Comparison of ENCODE assay signal across 30 mouse cellular contexts in the genomic region with DNA sequence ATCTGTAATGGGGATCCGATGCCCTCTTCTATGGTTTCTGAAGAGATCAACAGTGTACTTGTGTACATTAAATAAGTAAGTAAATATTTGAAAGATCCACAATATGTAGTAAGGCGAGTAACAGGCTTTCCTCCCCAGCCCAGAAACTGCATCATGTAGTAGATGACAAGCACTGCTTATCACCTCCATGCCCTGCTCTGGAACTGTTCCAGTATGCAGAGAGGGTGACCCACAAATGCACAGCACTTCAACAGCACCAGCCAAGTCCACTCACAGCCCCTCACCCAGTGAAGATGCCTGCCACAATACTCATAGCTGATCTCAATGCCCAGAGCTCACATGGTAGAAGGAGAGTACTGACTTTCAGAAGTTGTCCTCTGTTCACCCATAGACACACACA. TPM values are rescaled to one million over a fixed set of nuclear protein-coding genes. Genes with fewer than 3 reads are reported as not detected.
DNase-seq lines count a peak whose midpoint lies in the region; ATAC-seq and TF ChIP-seq lines count a peak whose summit lies in the region.
"Had no signal": no experiment of that assay in that cellular context is flagged by ENCODE, and none has a peak within 500 bp of the region (broad histone marks: within the 10 kb centered on the region; RNA-seq: fewer than 3 reads in every experiment).

No protein-coding gene starts in this region.

- intact Hi-C loops in left cerebral cortex, adult 2 months (cut with DNase I) = no loop called here

- H3K9me3 ChIP-seq in heart, embryonic 13.5 days = no peaks in the 10 kb centered on the region
- H3K9me3 ChIP-seq in heart, postnatal 0 days (replicated peaks; ENCODE audit: control insufficient read depth, low read length) = no peaks in the 10 kb centered on the region
- no peaks in the 10 kb centered on the region for H3K9me3 ChIP-seq in heart, embryonic 11.5 days (replicated peaks; ENCODE audit: control insufficient read depth, low read length)
- H3K9me3 ChIP-seq: embryonic facial prominence, embryonic 10.5 days; embryonic facial prominence, embryonic 13.5 days; forebrain, embryonic 10.5 days; forebrain, embryonic 13.5 days; G1E; hindbrain, embryonic 12.5 days; hindbrain, embryonic 15.5 days had no signal

- peaks cover 53% of the 10 kb centered on the region for H3K36me3 ChIP-seq in heart, embryonic 13.5 days
- H3K36me3 ChIP-seq in heart, postnatal 0 days (replicated peaks; ENCODE audit: control insufficient read depth, insufficient read depth, low read length) = peaks cover 41% of the 10 kb centered on the region
- peaks cover 25% of the 10 kb centered on the region for H3K36me3 ChIP-seq in heart, embryonic 11.5 days (ENCODE audit: control insufficient read depth, insufficient read depth, low read length)

- H3K4me2 ChIP-seq in heart, embryonic 13.5 days = no peak overlapping the region
- no peak overlapping the region for H3K4me2 ChIP-seq in heart, postnatal 0 days (ENCODE audit: low read depth, low read length)
- H3K4me2 ChIP-seq in heart, embryonic 11.5 days = no peak overlapping the region
- H3K4me2 ChIP-seq: embryonic facial prominence, embryonic 13.5 days; forebrain, embryonic 13.5 days; hindbrain, embryonic 12.5 days; hindbrain, embryonic 15.5 days had no signal

- no peak for TF ChIP-seq CTCF in heart, postnatal 0 days (IDR thresholded peaks at IDR 0.05; ENCODE audit: low read depth)
- TF ChIP-seq CTCF in left cerebral cortex, adult 2 months (IDR thresholded peaks at IDR 0.05) = no peak

- WGBS in heart, embryonic 13.5 days = 72% methylated on average over 2 of the region's 2 CpGs
- 66% methylated on average over 2 of the region's 2 CpGs for WGBS in heart, postnatal 0 days
- WGBS in heart, embryonic 11.5 days (ENCODE audit: insufficient replicate concordance) = 85% methylated on average over 2 of the region's 2 CpGs

- TF ChIP-seq EP300 in heart, postnatal 0 days (IDR thresholded peaks at IDR 0.05; ENCODE audit: low read depth) = no peak

- no peaks in the 10 kb centered on the region for H3K27me3 ChIP-seq in heart, embryonic 13.5 days (replicated peaks)
- no peaks in the 10 kb centered on the region for H3K27me3 ChIP-seq in heart, postnatal 0 days (ENCODE audit: control insufficient read depth, insufficient read depth, low read length)
- H3K27me3 ChIP-seq in heart, embryonic 11.5 days (ENCODE audit: control insufficient read depth, insufficient read depth, low read length) = no peaks in the 10 kb centered on the region
- H3K27me3 ChIP-seq: CH12.LX; embryonic facial prominence, embryonic 13.5 days; forebrain, embryonic 13.5 days; hindbrain, embryonic 12.5 days; hindbrain, embryonic 15.5 days had no signal

- no peak for DNase-seq in heart, adult 11 months
- DNase-seq in heart, postnatal 0 days (ENCODE audit: low spot score) = peak; percentile 13
- DNase-seq in left cerebral cortex, adult 2 months (ENCODE audit: extremely low spot score in 1 of 2, low spot score in 2 of 2) = no peak
- DNase-seq: adrenal gland, adult 8-10 months; adrenal gland, postnatal 25 days; B cell, adult 2 months; cerebellum, adult 11-12 months; cerebellum, adult 8-10 months; cerebellum, postnatal 10 days; cerebellum, postnatal 36 days; embryo, embryonic 11 days; gastrocnemius, postnatal 10 days; gastrocnemius, postnatal 36 days had no signal

- H3K4me1 ChIP-seq in heart, embryonic 13.5 days = peaks cover 36% of the 10 kb centered on the region
- peaks cover 12% of the 10 kb centered on the region; the same call in 1 of the 2 replicates for H3K4me1 ChIP-seq in heart, postnatal 0 days (ENCODE audit: control insufficient read depth, insufficient read depth)
- peaks cover 9% of the 10 kb centered on the region for H3K4me1 ChIP-seq in heart, embryonic 11.5 days (ENCODE audit: control insufficient read depth, insufficient read depth, low read length)
- H3K4me1 ChIP-seq: forebrain, embryonic 13.5 days; hindbrain, embryonic 12.5 days; hindbrain, embryonic 15.5 days had no signal

- no peak overlapping the region for H3K4me3 ChIP-seq in heart, embryonic 13.5 days
- H3K4me3 ChIP-seq in heart, postnatal 0 days (ENCODE audit: low read depth, low read length) = no peak overlapping the region
- H3K4me3 ChIP-seq in heart, embryonic 11.5 days (ENCODE audit: low read depth, low read length) = no peak overlapping the region
- H3K4me3 ChIP-seq in left cerebral cortex, adult 2 months = no peak overlapping the region
- H3K4me3 ChIP-seq: embryonic facial prominence, embryonic 10.5 days; embryonic facial prominence, embryonic 13.5 days; forebrain, embryonic 10.5 days; forebrain, embryonic 13.5 days; hindbrain, embryonic 12.5 days; hindbrain, embryonic 15.5 days had no signal

- H3K9ac ChIP-seq in heart, embryonic 13.5 days = no peak overlapping the region
- no peak overlapping the region for H3K9ac ChIP-seq in heart, postnatal 0 days (replicated peaks; ENCODE audit: low read depth, low read length)
- no peak overlapping the region for H3K9ac ChIP-seq in heart, embryonic 11.5 days (ENCODE audit: low read depth, low read length)
- H3K9ac ChIP-seq: embryonic facial prominence, embryonic 13.5 days; forebrain, embryonic 13.5 days; hindbrain, embryonic 12.5 days; hindbrain, embryonic 15.5 days had no signal

- peak overlapping the region; percentile 48 for H3K27ac ChIP-seq in heart, embryonic 13.5 days (replicated peaks)
- peak overlapping the region; percentile 54 for H3K27ac ChIP-seq in heart, postnatal 0 days (ENCODE audit: low read depth)
- no peak overlapping the region for H3K27ac ChIP-seq in heart, embryonic 11.5 days (ENCODE audit: low read depth, low read length)
- H3K27ac ChIP-seq in left cerebral cortex, adult 2 months = no peak overlapping the region
- H3K27ac ChIP-seq: embryonic facial prominence, embryonic 10.5 days; embryonic facial prominence, embryonic 13.5 days; forebrain, embryonic 10.5 days; forebrain, embryonic 13.5 days; hindbrain, embryonic 12.5 days; hindbrain, embryonic 15.5 days had no signal

- ATAC-seq in heart, embryonic 13.5 days (ENCODE audit: extremely low read depth, insufficient number of reproducible peaks, low FRiP score, low TSS enrichment) = no peak
- ATAC-seq in heart, postnatal 0 days (ENCODE audit: insufficient read depth, low read depth) = no peak
- no peak for ATAC-seq in heart, embryonic 11.5 days (replicated peaks; ENCODE audit: insufficient number of reproducible peaks, low FRiP score, low TSS enrichment)
- peak; percentile 34; the same call in 1 of the 2 replicates for ATAC-seq in erythroblast, adult 5-6 weeks (replicated peaks; ENCODE audit: low FRiP score, poor library complexity, severe bottlenecking)
- peak; percentile 50; the same call in 1 of the 2 replicates for ATAC-seq in megakaryocyte progenitor cell, adult 5-6 weeks (replicated peaks; ENCODE audit: poor library complexity)
- ATAC-seq: forebrain, embryonic 13.5 days; forebrain, embryonic 16.5 days; intestine, postnatal 0 days had no signal

RNA-seq across cellular contexts. Expression of gene Fitm1, which starts 4.8 kb away (rescaled TPM):
- 100 and 109 TPM in 2 replicates for polyA plus RNA-seq in heart, embryonic 13.5 days (2015; fragmentation: Nextera tagmentation; extraction: Ambion mirVana)
- 212 and 277 TPM in 2 replicates for total RNA-seq in heart, postnatal 0 days (2014; rRNA removed; ENCODE audit: low replicate concordance)
- polyA plus RNA-seq in heart, postnatal 0 days (2015; fragmentation: Nextera tagmentation; extraction: Ambion mirVana) = 181 and 195 TPM in 2 replicates
- polyA plus RNA-seq in heart, embryonic 11.5 days (2014; fragmentation: Nextera tagmentation; extraction: Ambion mirVana) = 107 and 108 TPM in 2 replicates
- not detected in 2 replicates for total RNA-seq in erythroblast, adult 5-6 weeks (2015; ENCODE audit: low replicate concordance)
- total RNA-seq in erythroblast, adult 5-6 weeks (2017; ENCODE audit: low replicate concordance) = not detected in 2 replicates
- 0.81 TPM in 1 of 2 replicates, not detected in the other for total RNA-seq in megakaryocyte progenitor cell, adult 5-6 weeks (2015)
- total RNA-seq in megakaryocyte progenitor cell, adult 5-6 weeks (2017) = 0.20 and 1.00 TPM in 2 replicates
- not detected for total RNA-seq in left cerebral cortex, adult 2 months (2021)
- total RNA-seq: CH12.LX; G1E; hematopoietic stem cell, adult 5-6 weeks had no signal
- polyA plus RNA-seq: cortical plate, adult 2 months; forebrain, embryonic 10.5 days; forebrain, embryonic 13.5 days; forebrain, embryonic 16.5 days; G1E had no signal

RNA-seq across cellular contexts. Expression of gene Psme1, which starts 7.3 kb away (rescaled TPM):
- polyA plus RNA-seq in heart, embryonic 13.5 days (2015; fragmentation: Nextera tagmentation; extraction: Ambion mirVana) = 212 and 219 TPM in 2 replicates
- 145 and 181 TPM in 2 replicates for total RNA-seq in heart, postnatal 0 days (2014; rRNA removed; ENCODE audit: low replicate concordance)
- 250 and 254 TPM in 2 replicates for polyA plus RNA-seq in heart, postnatal 0 days (2015; fragmentation: Nextera tagmentation; extraction: Ambion mirVana)
- 223 and 235 TPM in 2 replicates for polyA plus RNA-seq in heart, embryonic 11.5 days (2014; fragmentation: Nextera tagmentation; extraction: Ambion mirVana)
- 271 and 301 TPM in 2 replicates for total RNA-seq in erythroblast, adult 5-6 weeks (2015; ENCODE audit: low replicate concordance)
- 107 and 147 TPM in 2 replicates for total RNA-seq in erythroblast, adult 5-6 weeks (2017; ENCODE audit: low replicate concordance)
- total RNA-seq in megakaryocyte progenitor cell, adult 5-6 weeks (2015) = 899 and 931 TPM in 2 replicates
- total RNA-seq in megakaryocyte progenitor cell, adult 5-6 weeks (2017) = 334 and 421 TPM in 2 replicates
- 10 to 100 TPM; 46.8 to 51.6 TPM for total RNA-seq in left cerebral cortex, adult 2 months (2021)

RNA-seq across cellular contexts. Expression of gene A730061H03Rik, which starts 10.4 kb away (rescaled TPM):
- polyA plus RNA-seq in heart, embryonic 13.5 days (2015; fragmentation: Nextera tagmentation; extraction: Ambion mirVana) = 0.56 and 1.3 TPM in 2 replicates
- total RNA-seq in heart, postnatal 0 days (2014; rRNA removed; ENCODE audit: low replicate concordance) = 15.5 TPM in 1 of 2 replicates, not detected in the other
- polyA plus RNA-seq in heart, postnatal 0 days (2015; fragmentation: Nextera tagmentation; extraction: Ambion mirVana) = 1.3 and 1.4 TPM in 2 replicates
- polyA plus RNA-seq in heart, embryonic 11.5 days (2014; fragmentation: Nextera tagmentation; extraction: Ambion mirVana) = 1.0 and 1.3 TPM in 2 replicates
- total RNA-seq in erythroblast, adult 5-6 weeks (2015; ENCODE audit: low replicate concordance) = not detected in 2 replicates
- total RNA-seq in erythroblast, adult 5-6 weeks (2017; ENCODE audit: low replicate concordance) = 4.8 TPM in 1 of 2 replicates, not detected in the other
- 1.5 and 4.6 TPM in 2 replicates for total RNA-seq in megakaryocyte progenitor cell, adult 5-6 weeks (2015)
- 3.3 and 8.2 TPM in 2 replicates for total RNA-seq in megakaryocyte progenitor cell, adult 5-6 weeks (2017)
- total RNA-seq in left cerebral cortex, adult 2 months (2021) = 1 to 10 TPM in 1 of 2 experiments, under 1 TPM in 1; 0.86 to 1.8 TPM
- total RNA-seq: gastrocnemius, adult 18-20 months; gastrocnemius, postnatal 10 days; gastrocnemius, postnatal 36 days; hematopoietic stem cell, adult 5-6 weeks had no signal
- polyA plus RNA-seq: embryonic facial prominence, embryonic 10.5 days; forebrain, embryonic 10.5 days; forebrain, embryonic 13.5 days had no signal

RNA-seq across cellular contexts. Expression of gene Dcaf11, which starts 10.8 kb away (rescaled TPM):
- 60.0 and 66.2 TPM in 2 replicates for polyA plus RNA-seq in heart, embryonic 13.5 days (2015; fragmentation: Nextera tagmentation; extraction: Ambion mirVana)
- 74.4 and 84.9 TPM in 2 replicates for total RNA-seq in heart, postnatal 0 days (2014; rRNA removed; ENCODE audit: low replicate concordance)
- 75.2 and 81.6 TPM in 2 replicates for polyA plus RNA-seq in heart, postnatal 0 days (2015; fragmentation: Nextera tagmentation; extraction: Ambion mirVana)
- polyA plus RNA-seq in heart, embryonic 11.5 days (2014; fragmentation: Nextera tagmentation; extraction: Ambion mirVana) = 61.3 and 71.1 TPM in 2 replicates
- total RNA-seq in erythroblast, adult 5-6 weeks (2015; ENCODE audit: low replicate concordance) = 18.2 and 21.9 TPM in 2 replicates
- total RNA-seq in erythroblast, adult 5-6 weeks (2017; ENCODE audit: low replicate concordance) = 46.2 and 54.9 TPM in 2 replicates
- 32.6 and 45.9 TPM in 2 replicates for total RNA-seq in megakaryocyte progenitor cell, adult 5-6 weeks (2015)
- 61.1 and 69.1 TPM in 2 replicates for total RNA-seq in megakaryocyte progenitor cell, adult 5-6 weeks (2017)
- 10 to 100 TPM; 76.8 to 80.8 TPM for total RNA-seq in left cerebral cortex, adult 2 months (2021)

RNA-seq across cellular contexts. Expression of gene Emc9, which starts 14.5 kb away (rescaled TPM):
- 14.8 and 19.1 TPM in 2 replicates for polyA plus RNA-seq in heart, embryonic 13.5 days (2015; fragmentation: Nextera tagmentation; extraction: Ambion mirVana)
- 36.1 and 37.6 TPM in 2 replicates for total RNA-seq in heart, postnatal 0 days (2014; rRNA removed; ENCODE audit: low replicate concordance)
- 52.9 and 54.1 TPM in 2 replicates for polyA plus RNA-seq in heart, postnatal 0 days (2015; fragmentation: Nextera tagmentation; extraction: Ambion mirVana)
- 18.7 and 20.0 TPM in 2 replicates for polyA plus RNA-seq in heart, embryonic 11.5 days (2014; fragmentation: Nextera tagmentation; extraction: Ambion mirVana)
- 10.9 TPM in 1 of 2 replicates, not detected in the other for total RNA-seq in erythroblast, adult 5-6 weeks (2015; ENCODE audit: low replicate concordance)
- total RNA-seq in erythroblast, adult 5-6 weeks (2017; ENCODE audit: low replicate concordance) = 2.6 and 3.6 TPM in 2 replicates
- 5.1 and 5.5 TPM in 2 replicates for total RNA-seq in megakaryocyte progenitor cell, adult 5-6 weeks (2015)
- 6.9 and 9.7 TPM in 2 replicates for total RNA-seq in megakaryocyte progenitor cell, adult 5-6 weeks (2017)
- 10 to 100 TPM; 49.8 to 50.3 TPM for total RNA-seq in left cerebral cortex, adult 2 months (2021)

Comparison
In these comparisons a context has a peak if more than half of its experiments do, and no peak if none do; other contexts are left out.
1. H3K27ac ChIP-seq: peak in heart, embryonic 13.5 days (single experiment) and heart, postnatal 0 days (single experiment); none in heart, embryonic 11.5 days (single experiment) and left cerebral cortex, adult 2 months (single experiment).
2. ATAC-seq: peak in erythroblast, adult 5-6 weeks (single experiment) and megakaryocyte progenitor cell, adult 5-6 weeks (single experiment); none in heart, embryonic 13.5 days (single experiment), heart, postnatal 0 days (single experiment) and heart, embryonic 11.5 days (single experiment).
3. RNA of gene Fitm1, which starts 4.8 kb away (total RNA-seq): 212 to 277 TPM in heart, postnatal 0 days; 0.20 to 1.00 TPM in megakaryocyte progenitor cell, adult 5-6 weeks, not detected in erythroblast, adult 5-6 weeks and not detected in left cerebral cortex, adult 2 months; every median in the first group is over 100 times any median in the second.